Comparison of ENCODE assay signal across 8 mouse cellular contexts in the genomic region with DNA sequence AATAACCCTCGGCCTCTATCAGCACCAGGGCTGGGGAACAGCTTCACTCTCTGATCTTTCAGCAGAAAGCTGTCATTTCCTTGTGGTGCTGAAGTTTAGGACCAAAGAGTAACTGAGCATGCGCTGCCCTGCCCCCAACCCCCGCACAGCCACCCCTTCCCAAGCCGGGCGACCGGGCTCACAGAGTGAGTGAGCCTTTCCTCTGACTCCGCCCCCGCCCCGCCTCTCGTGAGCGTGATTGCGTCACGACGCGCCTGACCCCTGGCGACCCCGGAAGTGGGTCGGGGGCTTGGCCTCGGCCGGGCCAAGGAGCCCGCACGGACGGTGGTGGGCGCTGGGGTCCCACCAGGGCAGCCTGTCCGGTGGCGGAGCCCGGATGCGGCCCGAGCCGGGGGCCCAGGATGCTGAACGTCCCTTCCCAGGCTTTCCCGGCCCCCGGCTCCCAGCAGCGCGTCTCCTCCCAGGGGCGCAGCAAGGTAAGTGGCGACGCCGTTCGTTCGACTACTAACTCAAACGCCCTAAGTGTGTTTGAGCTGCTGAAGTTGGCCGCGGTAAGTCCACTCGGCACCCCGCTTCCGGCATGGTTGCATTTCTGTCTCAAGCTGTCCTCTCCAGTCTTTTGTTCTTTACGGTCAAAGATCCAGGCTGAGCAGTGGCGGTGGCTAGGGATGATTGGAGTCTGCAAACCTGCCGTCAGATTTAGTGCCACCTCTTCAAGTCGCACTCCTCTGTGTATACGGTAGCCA. TPM values are rescaled to one million over a fixed set of nuclear protein-coding genes. Genes with fewer than 3 reads are reported as not detected.
A peak's percentile ranks its signal among the peaks of the same experiment; 100 is the strongest.
DNase-seq lines count a peak whose midpoint lies in the region; ATAC-seq and TF ChIP-seq lines count a peak whose summit lies in the region.

A gene (plus strand): TSS at position 237 of the 746 bp plus-strand sequence.

- no peaks in the 10 kb centered on the region for H3K9me3 ChIP-seq in embryonic facial prominence, embryonic 15.5 days (replicated peaks)
- H3K9me3 ChIP-seq in limb, embryonic 14.5 days (ENCODE audit: control insufficient read depth, low read length), result no peaks in the 10 kb centered on the region
- H3K9me3 ChIP-seq in midbrain, postnatal 0 days (ENCODE audit: low read length), result no peaks in the 10 kb centered on the region

- peak; percentile 99 for ATAC-seq in embryonic facial prominence, embryonic 15.5 days (ENCODE audit: insufficient number of reproducible peaks, low FRiP score, low TSS enrichment, low read depth)
- peak; percentile 100 for ATAC-seq in limb, embryonic 14.5 days (ENCODE audit: low FRiP score, low read depth)
- peak; percentile 100 for ATAC-seq in midbrain, postnatal 0 days (ENCODE audit: low FRiP score)

- WGBS in bone marrow, adult 2 months, result under 1% methylated on average over 52 of the region's 52 CpGs
- under 1% methylated on average over 52 of the region's 52 CpGs for WGBS in embryonic facial prominence, embryonic 15.5 days
- WGBS in limb, embryonic 14.5 days, result 1% methylated on average over 49 of the region's 52 CpGs
- under 1% methylated on average over 52 of the region's 52 CpGs for WGBS in midbrain, postnatal 0 days

- no peak for TF ChIP-seq CTCF in bone marrow, adult 2 months (IDR thresholded peaks at IDR 0.05; ENCODE audit: control insufficient read depth, insufficient read depth, low read length)
- no peak for TF ChIP-seq CTCF in midbrain, postnatal 0 days (IDR thresholded peaks at IDR 0.05)

- peak within 1 kb of the TSS; percentile 67 for H3K4me2 ChIP-seq in embryonic facial prominence, embryonic 15.5 days (replicated peaks)
- H3K4me2 ChIP-seq in limb, embryonic 14.5 days (replicated peaks; ENCODE audit: low read depth, low read length, severe bottlenecking), result peak within 1 kb of the TSS; percentile 53
- peak within 1 kb of the TSS; percentile 49 for H3K4me2 ChIP-seq in midbrain, postnatal 0 days (ENCODE audit: low read depth, low read length, poor library complexity, severe bottlenecking)

- peak within 1 kb of the TSS; percentile 94 for H3K4me3 ChIP-seq in bone marrow, adult 2 months (replicated peaks; ENCODE audit: control insufficient read depth, low read depth, low read length)
- peak within 1 kb of the TSS; percentile 83 for H3K4me3 ChIP-seq in embryonic facial prominence, embryonic 15.5 days (replicated peaks)
- H3K4me3 ChIP-seq in limb, embryonic 14.5 days (replicated peaks; ENCODE audit: low read length), result peak within 1 kb of the TSS; percentile 65
- peak within 1 kb of the TSS; percentile 82 for H3K4me3 ChIP-seq in midbrain, postnatal 0 days (ENCODE audit: low read depth, low read length)

- H3K27ac ChIP-seq in bone marrow, adult 2 months (ENCODE audit: control insufficient read depth, insufficient read depth, low read depth, low read length, poor library complexity), result peak within 1 kb of the TSS; percentile 99
- peak within 1 kb of the TSS; percentile 75 for H3K27ac ChIP-seq in embryonic facial prominence, embryonic 15.5 days (replicated peaks)
- H3K27ac ChIP-seq in limb, embryonic 14.5 days (replicated peaks; ENCODE audit: low read depth, low read length), result peak within 1 kb of the TSS; percentile 30
- peak within 1 kb of the TSS; percentile 73 for H3K27ac ChIP-seq in midbrain, postnatal 0 days (ENCODE audit: low read depth, low read length)

- H3K36me3 ChIP-seq in embryonic facial prominence, embryonic 15.5 days, result no peaks in the 10 kb centered on the region
- H3K36me3 ChIP-seq in limb, embryonic 14.5 days (ENCODE audit: control insufficient read depth, insufficient read depth, low read length), result no peaks in the 10 kb centered on the region
- no peaks in the 10 kb centered on the region for H3K36me3 ChIP-seq in midbrain, postnatal 0 days (ENCODE audit: insufficient read depth, low read length)

- H3K27me3 ChIP-seq in embryonic facial prominence, embryonic 15.5 days, result peaks cover 12% of the 10 kb centered on the region; the same call in 1 of the 2 replicates
- 0 out of 2 replicates have a peak, but pooled peaks cover 6% of the 10 kb centered on the region for H3K27me3 ChIP-seq in limb, embryonic 14.5 days (ENCODE audit: control insufficient read depth, insufficient read depth, low read length)
- no peaks in the 10 kb centered on the region for H3K27me3 ChIP-seq in midbrain, postnatal 0 days (ENCODE audit: insufficient read depth, low read length)

- peak; percentile 43; the same call in 1 of the 2 replicates for TF ChIP-seq POLR2A in bone marrow, adult 2 months (IDR thresholded peaks at IDR 0.05; ENCODE audit: borderline replicate concordance, control insufficient read depth, low read depth, low read length)
- 0 out of 2 replicates have a peak, but pooled peaks have one; percentile 47 for TF ChIP-seq POLR2A in limb, embryonic 14.5 days (IDR thresholded peaks at IDR 0.05; ENCODE audit: borderline replicate concordance, extremely low read depth, insufficient read depth, insufficient read length)

- peak; percentile 97 for DNase-seq in 416B (ENCODE audit: low read depth)
- peak; percentile 94 for DNase-seq in heart, adult 8-10 months (ENCODE audit: low spot score)
- DNase-seq in kidney, adult 9 months, result peak; percentile 97
- DNase-seq in limb, embryonic 14.5 days (ENCODE audit: low spot score), result peak; percentile 98
- DNase-seq in midbrain, postnatal 0 days (ENCODE audit: low spot score), result peak; percentile 97
- peak; percentile 86 to 92 for DNase-seq in spleen, postnatal 14 days (ENCODE audit: low spot score in 2 of 2)

- peak within 1 kb of the TSS; percentile 64 for H3K9ac ChIP-seq in embryonic facial prominence, embryonic 15.5 days
- peak within 1 kb of the TSS; percentile 58 for H3K9ac ChIP-seq in limb, embryonic 14.5 days (ENCODE audit: low read depth, low read length, severe bottlenecking)
- peak within 1 kb of the TSS; percentile 71 for H3K9ac ChIP-seq in midbrain, postnatal 0 days (replicated peaks; ENCODE audit: low read length, poor library complexity, severe bottlenecking)

- peaks cover 1% of the 10 kb centered on the region; the same call in 1 of the 2 replicates for H3K4me1 ChIP-seq in bone marrow, adult 2 months (ENCODE audit: control insufficient read depth, insufficient read depth, low read length)
- peaks cover 9% of the 10 kb centered on the region; the same call in 1 of the 2 replicates for H3K4me1 ChIP-seq in embryonic facial prominence, embryonic 15.5 days
- peaks cover 5% of the 10 kb centered on the region; the same call in 1 of the 2 replicates for H3K4me1 ChIP-seq in limb, embryonic 14.5 days (ENCODE audit: control insufficient read depth, insufficient read depth, low read length)
- H3K4me1 ChIP-seq in midbrain, postnatal 0 days (ENCODE audit: insufficient read depth, low read length), result peaks cover 9% of the 10 kb centered on the region

RNA-seq across cellular contexts. Expression of the gene that starts here (rescaled TPM):
- polyA plus RNA-seq in bone marrow, adult 2 months (2011; ENCODE audit: insufficient read depth, insufficient read length, low replicate concordance, missing spikeins), result 39.5 and 75.2 TPM in 2 replicates
- polyA plus RNA-seq in embryonic facial prominence, embryonic 15.5 days (2015; fragmentation: Nextera tagmentation; extraction: Ambion mirVana), result 43.4 and 47.8 TPM in 2 replicates
- total RNA-seq in heart, adult 8-10 months (2022), result 10 to 100 TPM; 28.7 to 36.2 (median 31.3) TPM
- polyA plus RNA-seq in limb, embryonic 14.5 days (2012; rRNA removed), result 17.7 and 18.0 TPM in 2 replicates
- polyA plus RNA-seq in limb, embryonic 14.5 days (2014; fragmentation: Nextera tagmentation; extraction: Ambion mirVana), result 41.8 and 43.0 TPM in 2 replicates
- total RNA-seq in midbrain, postnatal 0 days (2014; rRNA removed), result 29.9 and 31.6 TPM in 2 replicates
- polyA plus RNA-seq in midbrain, postnatal 0 days (2015; fragmentation: Nextera tagmentation; extraction: Ambion mirVana), result 31.0 and 33.0 TPM in 2 replicates

Comparison
In these comparisons a context has a peak if more than half of its experiments do, and no peak if none do; other contexts are left out.
1. Peak in every context shown above with its lines: DNase-seq, ATAC-seq, H3K4me3 ChIP-seq and H3K27ac ChIP-seq.
2. H3K27ac ChIP-seq: peak in every context shown above with its lines; median percentile 99 in bone marrow, adult 2 months; 75 in embryonic facial prominence, embryonic 15.5 days; 73 in midbrain, postnatal 0 days; 30 in limb, embryonic 14.5 days.